Mouse (Mus musculus) heart, adult 2 months (tissue): ENCODE data around the gene Pkd1l3.

Source experiments
- CTCF ChIP-seq: fragments of 200-600 bp; IDR thresholded peaks from 2 replicates; pipeline ENCODE4 v1.8.1; 2022; ENCODE audit warnings: antibody characterized with exemption, mild to moderate bottlenecking, moderate library complexity
- EP300 ChIP-seq: fragments of 200-500 bp; IDR thresholded peaks from 2 replicates; pipeline ENCODE4 v1.6.1; 2011; ENCODE audit warnings: low read depth, low read length, control low read depth; ENCODE audit not compliant: insufficient read depth
- POLR2A ChIP-seq: fragments of 200-500 bp; IDR thresholded peaks from 2 replicates; pipeline ENCODE4 v1.6.1; 2011; ENCODE audit warnings: mild to moderate bottlenecking, low read depth, low read length, control low read depth; ENCODE audit not compliant: insufficient read depth

GRCm38 (mm10) chr8:109650801-109651200, 36.5 kb downstream of the Pkd1l3 start:
- TF ChIP-seq CTCF (no peak), POLR2A (no peak), EP300 (no peak)
